Mouse (Mus musculus): Measurements from ENCODE around the gene Smad3.
A peak's percentile ranks its signal among the peaks of the same experiment; 100 is the strongest.

Gene Smad3

DNA sequence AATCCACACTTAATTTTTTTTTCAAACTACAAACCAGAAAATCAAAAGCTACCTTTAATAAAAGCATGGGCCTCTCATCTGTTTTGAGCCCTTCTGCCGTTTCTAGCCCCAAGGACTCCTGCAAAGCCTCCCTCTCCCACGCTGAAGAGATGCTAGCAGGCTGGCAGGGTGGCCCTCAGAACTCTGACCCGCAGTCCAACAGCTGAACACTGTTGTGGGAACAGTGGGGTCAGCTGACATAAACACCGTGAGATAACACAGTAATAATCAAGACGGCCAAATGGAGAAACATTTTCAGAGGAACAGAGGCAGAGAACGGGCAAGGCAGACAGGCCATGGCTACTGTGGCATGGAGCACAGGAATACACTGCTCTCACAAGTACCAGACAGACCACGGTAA is 95.0 kb downstream of the Smad3 start:
- DNase-seq, result no peak

DNA sequence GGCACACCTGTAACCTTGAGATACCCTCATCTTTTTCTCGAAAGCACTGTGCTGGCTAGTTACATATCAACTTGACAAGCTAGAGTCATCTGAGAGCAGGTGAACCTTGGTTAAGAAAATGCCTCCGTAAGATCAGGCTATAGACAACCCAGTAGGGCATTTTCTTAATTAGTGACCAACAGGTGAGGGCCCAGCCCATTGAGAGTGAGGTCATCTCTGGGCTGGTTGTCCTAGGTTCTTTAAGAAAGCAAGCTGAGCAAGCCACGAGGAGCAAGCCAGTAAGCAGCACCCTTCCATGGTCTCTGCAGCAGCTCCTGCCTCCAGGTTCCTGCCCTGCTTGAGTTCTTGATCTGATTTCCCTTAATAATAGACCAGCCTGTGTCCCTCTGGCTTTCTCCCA is 97.1 kb downstream of the Smad3 start:
- DNase-seq, result no peak

DNA sequence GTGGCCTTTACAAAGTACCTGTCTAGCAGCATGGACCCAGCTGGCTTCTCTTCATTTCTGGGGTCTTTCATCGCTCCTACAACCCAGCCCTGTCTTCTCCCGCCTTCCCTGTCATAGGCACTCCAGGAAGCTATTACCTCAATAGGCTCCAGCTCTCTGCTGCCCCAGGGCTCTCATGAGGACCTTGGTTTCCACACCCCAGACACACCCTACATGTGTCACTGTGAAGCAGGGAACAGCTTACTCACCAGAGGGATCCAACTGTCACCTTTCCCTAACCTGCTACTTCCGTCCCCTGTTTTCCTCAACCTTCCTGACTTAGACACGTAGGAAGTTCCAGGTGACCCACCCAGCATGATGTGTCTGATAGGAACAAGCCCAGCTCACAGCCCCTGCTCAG is 97.7 kb downstream of the Smad3 start:
- no peak for DNase-seq

DNA sequence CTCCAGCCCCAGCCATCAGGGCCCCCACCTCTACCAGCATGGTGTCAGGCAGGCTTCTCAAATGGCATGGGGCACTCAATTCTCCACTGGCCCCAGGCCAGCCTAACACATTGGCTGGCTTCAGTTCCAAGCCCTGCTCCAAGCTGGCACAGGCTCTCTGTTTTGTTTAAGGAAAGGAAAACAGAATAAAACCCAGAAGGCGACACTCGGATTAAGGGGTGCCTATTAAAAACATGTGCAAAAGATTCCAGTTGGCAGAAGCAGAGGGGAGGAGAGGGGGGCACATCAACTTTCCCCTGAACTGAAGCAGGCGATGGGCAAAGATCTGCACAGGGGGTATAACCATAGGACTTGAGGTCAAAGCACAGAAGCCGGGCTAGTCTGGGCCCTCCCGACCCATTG is 98.8 kb downstream of the Smad3 start:
- no peak for DNase-seq

DNA sequence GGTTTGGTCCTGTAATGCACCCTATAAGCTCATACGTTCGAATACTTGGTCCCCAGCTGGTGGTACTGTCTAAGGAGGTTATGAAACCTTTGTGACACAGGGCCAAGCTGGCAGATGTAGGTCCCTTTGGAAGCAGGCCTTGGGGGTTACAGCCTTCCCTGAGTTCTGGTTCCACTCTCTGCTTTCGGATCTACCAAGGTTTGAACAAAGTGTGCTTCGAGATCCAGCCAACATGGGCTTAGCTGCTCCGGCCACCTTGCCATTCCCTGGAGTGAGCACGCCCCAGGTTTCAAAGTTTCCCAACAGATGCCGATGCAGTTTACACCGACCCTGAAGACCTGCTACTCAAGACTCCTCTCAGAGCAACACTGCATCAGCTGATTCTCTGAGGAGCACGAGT is 99.4 kb downstream of the Smad3 start:
- no peak for DNase-seq

DNA sequence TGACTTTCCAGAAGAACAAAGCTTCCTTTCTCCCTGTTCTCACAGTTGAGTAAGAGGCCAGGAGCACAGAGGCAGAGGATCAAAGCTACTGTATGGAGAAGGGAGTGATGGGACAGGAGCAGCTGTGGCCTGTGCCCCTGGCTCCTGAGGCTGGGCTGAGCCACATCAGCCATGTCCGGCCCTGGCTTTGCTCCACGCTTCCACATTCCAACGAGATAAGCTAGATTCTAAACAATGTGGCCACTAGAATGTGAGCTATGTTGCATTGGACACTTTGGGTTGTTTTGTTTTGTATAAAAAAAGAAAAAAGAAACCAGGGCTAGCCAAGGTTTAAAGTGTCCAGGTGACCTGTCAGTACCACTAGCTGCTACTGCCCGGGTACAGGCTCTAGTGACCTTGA is 100.6 kb downstream of the Smad3 start:
- DNase-seq, result peak; percentile 75 to 84

DNA sequence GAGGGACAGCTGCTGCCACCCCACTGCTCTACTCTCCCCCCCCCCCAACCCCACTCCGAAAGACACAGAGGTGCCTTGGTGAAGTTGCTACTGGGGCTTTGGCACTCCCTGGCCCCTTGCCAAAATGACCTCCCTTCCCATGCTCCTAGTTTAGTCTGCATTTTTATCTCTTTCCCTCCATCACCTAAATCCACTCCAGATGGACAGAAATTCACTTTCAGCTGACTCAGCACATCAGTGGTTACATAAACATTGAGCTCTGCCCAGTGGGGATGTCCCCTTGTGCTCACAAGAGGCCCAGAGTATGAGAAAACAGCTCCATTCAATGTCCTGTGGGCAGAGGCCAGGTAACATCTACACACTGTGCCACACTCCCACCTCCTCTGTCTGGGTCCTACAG is 102.7 kb downstream of the Smad3 start:
- DNase-seq, result no peak

DNA sequence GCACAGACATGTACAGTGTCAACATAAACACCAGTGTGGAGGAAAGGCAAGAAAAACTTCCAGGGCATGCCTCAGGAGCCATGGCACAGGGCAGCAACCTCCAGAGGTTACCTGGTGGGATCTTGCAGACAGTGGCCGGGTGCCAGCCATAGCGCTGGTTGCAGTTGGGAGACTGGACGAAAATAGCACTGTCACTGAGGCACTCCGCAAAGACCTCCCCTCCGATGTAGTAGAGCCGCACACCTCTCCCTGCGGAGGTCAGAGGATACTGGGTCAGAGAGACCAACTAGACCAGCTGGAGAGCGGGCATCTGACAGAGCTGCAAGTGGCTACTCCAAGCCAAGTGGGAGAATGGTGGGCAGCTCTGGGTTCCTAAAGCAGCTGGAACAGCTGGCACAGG is 103.2 kb downstream of the Smad3 start:
- no peak for DNase-seq

DNA sequence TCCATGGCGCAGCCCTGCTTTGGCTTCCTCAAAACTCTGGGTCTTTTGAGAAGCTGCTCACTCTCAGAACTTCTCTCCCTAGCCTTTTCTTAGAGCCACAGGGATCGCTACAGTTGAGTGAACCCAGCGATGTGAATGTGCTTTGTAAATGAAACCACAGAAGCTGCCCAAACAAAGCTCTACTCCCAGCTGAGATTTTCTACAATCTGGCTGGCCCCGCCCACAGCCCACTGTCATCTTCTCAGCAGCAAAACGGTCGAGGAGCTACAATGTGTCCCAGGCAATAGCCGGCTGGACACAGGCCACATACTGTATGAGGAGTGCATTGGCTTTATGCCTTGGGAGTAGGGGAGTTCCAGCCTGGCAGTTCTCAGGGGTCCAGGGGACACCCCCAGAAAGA is 104.1 kb downstream of the Smad3 start:
- peak; percentile 70 to 81 for DNase-seq

DNA sequence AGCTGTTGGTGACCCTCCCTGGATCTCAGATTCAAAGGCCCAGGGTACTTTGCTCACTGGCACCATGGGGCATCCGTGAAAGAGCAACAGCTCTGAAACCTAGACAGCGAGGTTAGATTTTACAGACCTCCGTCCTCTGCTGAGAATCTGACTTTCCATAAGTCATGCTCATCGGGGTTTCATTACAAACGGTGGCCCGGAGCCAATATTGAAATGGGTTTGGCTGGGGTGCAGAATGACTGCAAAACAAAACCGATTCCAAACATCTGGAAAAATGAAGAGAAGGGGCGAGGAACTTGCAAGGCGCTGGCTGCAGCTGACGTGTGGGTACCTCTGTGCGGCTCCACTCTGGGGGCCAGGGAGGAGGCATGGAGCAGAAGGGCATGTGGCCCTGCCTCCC is 106.2 kb downstream of the Smad3 start:
- DNase-seq, result peak; percentile 72 to 76

DNA sequence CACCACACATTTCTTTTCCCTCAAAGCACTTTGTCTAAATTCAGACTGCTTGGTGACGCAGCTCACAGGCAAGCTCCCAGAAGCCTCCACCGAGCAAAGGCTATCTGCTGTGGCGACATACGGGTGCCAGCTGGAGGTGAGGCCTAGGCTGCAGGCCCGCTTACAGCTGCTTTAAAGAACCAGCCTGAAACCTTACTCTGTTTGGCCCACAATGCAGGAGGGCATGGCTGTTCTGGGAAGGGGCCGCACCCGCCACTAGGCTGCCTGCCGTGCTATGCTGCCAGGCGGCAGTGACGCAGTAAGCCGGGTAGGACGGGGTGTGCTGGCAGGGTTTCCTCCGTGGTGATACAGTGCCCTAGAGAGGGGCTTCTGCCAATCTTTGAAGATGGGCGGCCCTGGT is 106.9 kb downstream of the Smad3 start:
- DNase-seq, result peak in 1 of 2 experiments; percentile 25

DNA sequence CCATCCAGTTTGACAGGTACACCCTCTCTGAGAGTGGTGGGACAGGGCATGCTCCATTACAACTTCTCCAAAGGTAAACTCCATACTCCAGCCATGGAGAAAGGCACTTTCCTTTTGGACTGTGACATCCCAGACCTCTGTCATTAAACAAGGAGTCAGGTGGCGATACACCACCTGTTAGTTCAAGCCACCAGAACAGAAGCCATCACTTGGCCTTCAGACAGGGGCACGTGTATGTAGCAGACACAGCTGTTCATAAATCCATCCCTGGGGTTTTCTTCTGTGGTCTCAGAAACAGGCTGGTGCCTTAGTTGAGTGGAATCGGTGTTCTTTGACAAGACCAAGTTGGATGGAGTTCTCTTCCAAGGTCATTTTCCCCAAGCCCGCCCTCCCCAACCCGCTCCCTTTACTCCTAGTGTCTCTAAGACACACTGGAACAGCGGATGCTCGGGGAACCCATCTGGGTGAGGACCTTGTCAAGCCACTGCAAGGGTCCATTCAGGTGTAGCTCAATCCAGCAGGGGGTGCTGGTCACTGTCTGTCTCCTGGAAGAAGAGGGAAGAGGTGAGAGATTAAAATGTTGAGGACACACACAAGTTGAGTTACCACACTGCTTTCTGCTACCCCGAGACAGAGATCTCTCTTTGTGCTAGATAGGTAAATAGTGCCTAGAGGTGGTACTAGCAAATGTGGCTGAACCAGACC is 107.8 kb downstream of the Smad3 start:
- DNase-seq, result peak; percentile 71 to 76

DNA sequence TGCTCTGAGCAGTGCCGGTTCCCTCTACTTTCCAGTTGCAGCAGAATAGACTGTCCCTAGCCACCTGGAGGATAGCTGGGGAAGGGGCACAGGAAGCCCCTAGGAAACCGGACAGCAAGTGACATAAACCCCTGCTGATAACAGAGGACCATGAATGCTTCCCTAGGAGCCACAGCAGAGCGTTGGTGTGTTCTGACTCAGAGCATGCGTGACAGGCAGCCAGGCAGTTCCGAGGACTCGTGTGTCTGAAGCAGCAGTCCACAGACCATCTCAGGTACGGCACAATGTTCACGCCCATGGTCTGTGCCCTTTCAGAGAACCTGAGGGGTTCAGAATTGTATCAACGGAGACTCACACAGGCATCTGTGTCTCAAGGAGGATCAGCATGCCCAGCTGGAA is 109.3 kb downstream of the Smad3 start:
- DNase-seq, result no peak

DNA sequence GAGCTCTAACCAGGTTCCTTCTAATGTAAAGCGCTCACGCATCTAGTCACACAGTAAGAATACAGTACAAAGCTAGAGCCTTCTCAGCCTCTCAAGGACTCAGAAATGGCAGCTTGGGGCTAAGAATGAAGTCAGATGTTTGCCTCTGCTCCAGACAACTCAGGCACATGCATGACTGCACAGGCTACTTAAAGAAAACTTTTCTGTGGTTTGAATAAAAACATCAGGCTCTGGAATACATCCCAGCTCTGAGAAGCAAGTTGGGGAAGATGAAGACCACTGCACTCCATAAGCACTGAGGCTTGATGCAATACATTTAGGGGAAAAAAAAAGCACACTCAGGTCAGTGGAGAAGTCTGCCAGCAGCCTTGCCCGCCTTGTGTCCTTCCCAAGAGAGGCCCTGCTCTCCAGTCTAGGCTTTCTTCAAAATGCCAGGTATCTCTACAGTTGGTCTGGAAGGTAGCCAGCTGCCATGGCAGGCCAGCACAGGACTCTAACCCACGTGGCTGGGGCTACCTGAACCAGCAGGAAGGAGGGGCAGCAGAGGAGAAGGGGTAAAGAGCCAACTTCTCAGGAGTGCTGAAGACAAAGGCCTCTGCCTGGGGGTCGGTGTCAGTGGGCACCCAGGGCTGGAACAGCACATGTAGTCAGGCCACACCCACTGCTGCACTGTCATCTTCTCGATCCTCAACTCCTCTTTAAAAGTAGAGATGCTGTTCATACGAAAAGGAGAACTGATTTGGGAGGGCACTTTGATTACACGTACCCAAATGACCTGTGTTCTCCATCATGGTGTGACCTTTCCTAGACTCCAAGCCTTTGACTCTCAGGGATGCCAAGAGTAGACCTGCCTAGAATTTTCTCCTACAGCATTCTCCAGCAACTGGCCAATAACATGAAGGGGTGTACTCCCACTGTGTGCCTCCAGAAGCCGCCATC is 109.9 kb downstream of the Smad3 start:
- DNase-seq, result peak in 1 of 2 experiments; percentile 44

DNA sequence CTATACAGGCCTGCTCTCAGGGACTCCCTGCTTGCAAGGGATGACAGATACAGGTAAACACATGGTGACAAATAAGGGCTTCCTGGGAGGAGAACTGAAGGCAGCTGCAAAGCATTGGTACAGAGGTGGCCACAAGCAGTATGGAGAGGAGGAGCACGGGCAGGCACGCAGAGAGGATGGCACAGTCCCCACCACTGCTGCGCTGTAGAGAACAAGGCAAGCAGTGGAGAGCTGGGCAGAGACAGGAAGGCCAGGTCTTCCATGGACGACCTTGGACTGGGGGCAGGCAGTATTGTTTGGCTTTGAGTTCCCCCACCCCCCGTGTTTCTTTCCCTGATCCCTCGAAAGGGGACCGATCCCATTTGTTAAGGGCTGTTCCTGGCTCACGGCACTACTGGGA is 112.7 kb downstream of the Smad3 start:
- peak in 1 of 2 experiments; percentile 7 for DNase-seq

DNA sequence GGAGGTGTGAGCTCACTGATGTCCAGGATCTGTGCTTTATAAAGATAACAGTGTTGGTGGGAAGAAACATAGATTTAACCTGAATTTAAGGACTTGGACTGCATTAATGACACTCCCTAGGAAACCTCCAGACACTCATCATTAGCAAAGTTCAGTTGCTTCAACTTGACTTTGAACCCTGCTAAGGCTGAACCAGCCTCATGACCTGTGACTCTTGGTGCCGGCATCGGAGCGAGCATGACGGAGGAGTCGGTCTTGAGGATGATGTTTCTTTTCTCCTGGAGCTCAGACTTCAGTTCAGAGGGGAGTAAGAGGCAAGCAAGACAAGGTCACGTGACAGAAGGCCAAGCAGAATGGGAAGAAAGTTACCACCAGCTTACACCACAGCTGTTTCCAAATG is 113.8 kb downstream of the Smad3 start:
- DNase-seq, result no peak

DNA sequence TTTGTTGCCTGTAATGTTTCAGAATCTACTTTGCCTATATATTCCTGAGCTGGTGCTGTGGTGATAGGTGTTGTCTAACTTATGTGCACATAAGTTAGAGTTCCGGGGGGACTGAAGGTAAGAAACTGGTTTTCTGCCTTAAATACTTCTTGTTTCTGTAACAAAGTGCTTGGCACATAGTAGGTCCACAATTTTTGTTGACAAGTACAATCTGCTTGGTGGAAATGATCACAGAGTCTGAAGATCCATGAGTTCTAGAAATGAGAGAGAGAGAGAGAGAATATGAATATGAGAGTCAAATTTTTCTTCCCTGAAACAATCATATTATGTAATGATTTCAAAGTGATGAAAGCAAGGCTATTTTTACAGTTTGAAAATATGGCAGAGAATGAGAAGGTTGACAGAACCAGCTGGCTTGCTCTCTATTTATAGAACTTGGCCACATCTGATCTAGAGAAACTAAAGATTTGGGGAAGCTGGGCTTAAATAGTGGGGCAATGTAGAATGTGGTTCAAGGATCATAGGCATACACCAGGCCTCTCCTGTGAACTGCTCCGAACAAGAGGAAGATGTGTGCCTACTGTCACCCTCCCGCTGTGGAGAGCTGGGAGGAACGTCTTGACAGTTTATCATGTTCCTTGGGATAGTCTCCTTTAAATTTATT is 115.7 kb downstream of the Smad3 start:
- DNase-seq, result no peak

DNA sequence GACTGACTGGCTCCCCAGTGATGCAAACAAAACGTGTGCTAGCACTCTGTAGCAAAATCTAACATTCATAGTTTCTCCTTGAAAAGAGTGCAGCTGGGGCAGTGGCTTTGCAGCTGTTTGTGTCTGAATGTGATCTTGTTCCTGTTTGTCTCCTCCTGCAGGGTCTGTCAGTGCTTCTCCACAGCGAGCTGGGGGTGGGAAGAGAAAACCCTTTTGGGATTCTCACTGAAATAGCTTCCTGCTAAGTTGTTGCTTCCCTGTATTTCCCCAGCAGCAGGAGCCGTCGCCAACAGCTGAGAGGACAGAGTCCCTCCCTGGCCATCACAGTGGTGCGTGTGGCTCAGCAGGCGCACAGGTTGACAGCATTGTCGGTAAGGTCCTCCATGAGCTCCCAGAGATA is 121.7 kb downstream of the Smad3 start:
- DNase-seq, result no peak

DNA sequence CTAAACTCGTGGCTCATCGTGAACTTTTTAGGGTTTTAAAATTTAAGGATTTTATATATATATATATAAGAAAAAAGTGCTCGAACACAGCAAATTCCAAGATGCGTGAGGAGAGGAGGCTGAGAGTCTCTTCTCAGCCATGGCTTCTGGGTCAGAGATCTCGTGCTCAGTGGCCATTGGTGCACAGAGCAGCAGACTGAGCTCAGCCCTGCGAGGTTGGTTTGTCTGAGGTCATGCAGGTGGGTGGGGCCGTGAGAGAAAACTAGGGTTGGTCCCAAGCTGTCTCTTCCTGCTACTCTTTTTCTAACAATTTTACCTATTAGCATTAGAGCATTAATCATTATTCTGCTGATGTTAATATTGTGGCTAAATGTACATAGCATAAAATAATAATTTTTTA is 124.5 kb downstream of the Smad3 start:
- no peak for DNase-seq

DNA sequence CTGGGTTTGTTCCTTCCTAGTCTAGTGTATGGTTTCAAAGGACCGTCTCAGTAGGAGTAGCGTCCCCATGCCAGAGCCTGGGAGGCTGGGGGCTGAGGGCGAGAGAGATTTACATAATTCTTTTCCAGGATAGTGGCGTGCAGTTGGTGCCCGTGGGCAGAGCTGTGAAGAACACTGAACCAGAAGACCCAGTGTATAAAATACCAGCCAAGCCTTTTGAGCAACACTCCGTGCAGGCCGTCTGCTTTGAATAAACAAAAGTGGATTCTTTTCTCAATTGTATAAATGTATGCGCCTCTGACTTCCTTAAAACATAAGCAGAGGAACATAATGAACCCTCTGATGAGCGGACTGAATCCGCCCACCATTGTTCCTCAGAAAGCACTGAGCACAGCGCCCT is 124.9 kb downstream of the Smad3 start:
- DNase-seq, result no peak

DNA sequence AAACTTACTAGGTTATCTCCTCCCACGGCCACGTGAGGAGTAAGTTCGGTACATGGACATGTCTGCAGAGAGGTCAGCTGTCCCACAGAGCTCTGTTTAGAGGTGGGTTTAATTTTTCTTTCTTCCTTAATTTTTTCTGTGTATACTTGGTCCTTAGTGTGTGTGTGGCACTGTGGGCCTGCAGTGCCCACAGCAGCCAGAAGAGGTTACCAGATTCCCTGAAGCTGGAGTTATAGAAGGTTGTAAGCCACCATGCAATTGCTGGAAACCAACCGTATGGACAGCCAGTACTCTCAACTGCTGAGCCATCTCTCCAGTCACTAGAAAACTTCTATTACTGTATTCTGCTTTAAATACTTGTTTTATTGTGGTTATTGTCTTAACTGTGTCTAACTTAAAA is 125.7 kb downstream of the Smad3 start:
- peak in 1 of 2 experiments; percentile 39 for DNase-seq

DNA sequence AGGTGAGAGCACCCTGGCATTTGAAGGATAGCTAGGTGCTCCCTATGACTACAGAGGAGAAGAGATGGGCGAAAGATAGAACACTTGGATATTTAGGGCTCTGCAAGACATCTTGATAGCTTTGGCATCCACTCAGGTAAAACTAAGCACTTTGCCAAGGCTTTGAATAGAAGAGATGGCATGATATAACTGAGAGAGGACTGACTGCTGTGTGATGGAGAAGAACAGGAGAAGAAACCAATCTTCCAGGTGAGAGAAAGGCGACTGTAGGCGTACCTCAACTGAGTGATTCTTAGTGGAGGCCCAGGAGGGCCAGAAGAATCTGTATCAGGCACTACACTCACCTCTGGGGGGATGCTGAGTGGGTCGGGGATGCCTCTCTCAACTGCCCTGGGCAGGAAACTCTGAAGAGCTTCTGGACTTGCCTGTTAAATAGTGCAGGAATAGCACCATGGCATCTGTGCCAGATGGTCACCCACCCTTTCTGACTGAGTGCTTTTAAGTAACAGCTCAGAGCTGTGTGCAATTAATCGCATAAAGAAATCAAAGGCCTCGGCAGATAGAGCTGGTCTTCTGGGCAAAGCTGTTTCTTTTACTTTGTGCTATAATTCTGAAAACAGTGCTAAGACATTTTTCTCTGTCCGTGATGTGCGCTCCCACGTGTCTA is 132.6 kb downstream of the Smad3 start:
- DNase-seq, result no peak
